Mouse (Mus musculus) lung, postnatal 0 days (tissue): ENCODE results near the gene Rsph10b. TPM values are rescaled to one million over a fixed set of nuclear protein-coding genes. Genes with fewer than 3 reads are reported as not detected.

Experiments
- ATAC-seq: fragments of 200-750 bp; cut with Nextera tagmentation; 2 replicates; pipeline ENCODE4 v1.8.0; 2017; ENCODE audit warnings: moderate library complexity
- DNase-seq: peaks from one replicate; pipeline ENCODE4 v3.0.0-alpha.2; 2016; ENCODE audit warnings: low spot score
- H3K27ac ChIP-seq: fragments of 300-500 bp; sonication (generic); 2 replicates; pipeline ENCODE4 v1.5.1; 2014; ENCODE audit warnings: antibody characterized with exemption, mild to moderate bottlenecking, low read length, mixed read lengths
- H3K27me3 ChIP-seq: fragments of 300-500 bp; sonication (generic); replicated peaks from 2 replicates; pipeline ENCODE4 v1.6.1; 2014; ENCODE audit warnings: low read length, mixed read lengths; ENCODE audit not compliant: insufficient read depth
- H3K36me3 ChIP-seq: fragments of 300-500 bp; sonication (generic); 2 replicates; pipeline ENCODE4 v1.6.1; 2014; ENCODE audit warnings: low read length, mixed read lengths; ENCODE audit not compliant: insufficient read depth
- H3K4me1 ChIP-seq: fragments of 300-500 bp; sonication (generic); 2 replicates; pipeline ENCODE4 v1.6.1; 2014; ENCODE audit warnings: antibody characterized with exemption, low read depth, low read length, mixed read lengths; ENCODE audit not compliant: insufficient read depth
- H3K4me2 ChIP-seq: fragments of 300-500 bp; sonication (generic); replicated peaks from 2 replicates; pipeline ENCODE4 v1.6.1; 2014; ENCODE audit warnings: low read depth, mild to moderate bottlenecking, low read length, moderate library complexity, mixed read lengths
- H3K4me3 ChIP-seq: fragments of 300-500 bp; sonication (generic); 2 replicates; pipeline ENCODE4 v1.5.1; 2014; ENCODE audit warnings: low read depth, low read length
- H3K9ac ChIP-seq: fragments of 300-500 bp; sonication (generic); replicated peaks from 2 replicates; pipeline ENCODE4 v1.6.1; 2014; ENCODE audit warnings: low read depth, mild to moderate bottlenecking
- H3K9me3 ChIP-seq: fragments of 300-500 bp; sonication (generic); 2 replicates; pipeline ENCODE4 v1.6.1; 2016; ENCODE audit warnings: low read length, mixed read lengths
- CTCF ChIP-seq: IDR thresholded peaks from 2 replicates; pipeline ENCODE4 v1.5.1; 2016; ENCODE audit warnings: antibody characterized with exemption, mild to moderate bottlenecking
- EP300 ChIP-seq: IDR thresholded peaks from 2 replicates; pipeline ENCODE4 v1.6.1; 2016; ENCODE audit warnings: antibody characterized with exemption, mild to moderate bottlenecking, control low read depth
- WGBS: fragments of 180-500 bp; shearing (Covaris S2); extraction: QIAGEN DNeasy Blood & Tissue Kit; methylation state at CpG from one replicate; pipeline ENCODE4 v1.1.7; 2014; 5-methylcytosine and 5-hydroxymethylcytosine counted together
- polyA plus RNA-seq: library from polyadenylated mRNA; unstranded; fragments of >200 nt; fragmentation: Nextera tagmentation; extraction: Ambion mirVana; gene quantifications from 2 replicates; pipeline ENCODE4 v1.2.1, GENCODE M21; 2015

The Rsph10b gene
- polyA plus RNA-seq, 1 experiment from 2014 or later = 3.0 TPM

DNA sequence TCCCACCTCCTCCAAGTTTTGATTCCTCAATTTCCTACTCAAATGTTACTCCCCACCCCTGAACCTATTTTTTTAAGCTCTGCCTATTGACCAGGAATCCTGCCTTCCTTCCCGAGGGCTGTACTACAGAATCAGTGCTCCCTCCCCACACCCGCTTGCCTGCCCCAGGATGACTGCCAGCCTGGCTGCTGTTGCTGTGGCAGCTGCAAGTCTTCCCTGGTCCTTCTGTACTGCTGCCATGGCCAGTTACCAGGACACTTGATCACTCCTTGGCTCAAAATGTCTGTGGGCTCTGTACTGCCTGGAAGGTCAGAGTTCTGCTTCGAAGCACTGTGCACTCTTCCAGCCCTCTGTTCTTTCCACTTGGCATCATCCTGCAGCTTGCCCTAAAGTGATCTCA lies 30.7 kb upstream of the Rsph10b start:
- no peaks in the 10 kb centered on the region for H3K9me3 ChIP-seq
- TF ChIP-seq EP300 (no peak), CTCF (no peak)
- H3K27me3 ChIP-seq = no peaks in the 10 kb centered on the region
- 79% methylated on average over 3 of the region's 3 CpGs for WGBS
- no peak overlapping the region for H3K4me2 ChIP-seq
- no peak overlapping the region for H3K4me3 ChIP-seq
- DNase-seq (no peak), ATAC-seq (no peak)
- no peaks in the 10 kb centered on the region for H3K4me1 ChIP-seq
- H3K36me3 ChIP-seq = peaks cover 42% of the 10 kb centered on the region
- no peak overlapping the region for H3K9ac ChIP-seq
- no peak overlapping the region for H3K27ac ChIP-seq

DNA sequence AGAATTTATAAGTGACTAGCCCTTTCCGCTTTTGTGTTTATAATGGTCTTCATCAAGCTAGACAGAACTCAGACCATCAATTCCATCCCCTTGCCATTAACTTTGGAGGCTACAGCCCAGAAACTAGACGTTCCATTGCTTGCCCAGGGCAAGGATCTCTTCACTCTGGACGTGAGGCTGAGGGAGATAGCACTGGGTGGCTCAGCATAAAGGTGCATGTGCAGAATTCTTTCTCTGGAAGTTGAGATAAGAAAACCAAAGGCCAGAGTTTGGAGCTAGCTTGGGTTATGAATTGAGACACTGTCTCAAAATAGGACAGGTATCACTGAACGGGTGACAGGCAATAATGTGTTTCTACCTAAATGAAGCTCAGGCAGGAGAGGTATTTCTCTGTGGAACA lies 29.0 kb upstream of the Rsph10b start:
- Histone ChIP-seq H3K4me2 (no peak overlapping the region), H3K36me3 (peaks cover 35% of the 10 kb centered on the region)

DNA sequence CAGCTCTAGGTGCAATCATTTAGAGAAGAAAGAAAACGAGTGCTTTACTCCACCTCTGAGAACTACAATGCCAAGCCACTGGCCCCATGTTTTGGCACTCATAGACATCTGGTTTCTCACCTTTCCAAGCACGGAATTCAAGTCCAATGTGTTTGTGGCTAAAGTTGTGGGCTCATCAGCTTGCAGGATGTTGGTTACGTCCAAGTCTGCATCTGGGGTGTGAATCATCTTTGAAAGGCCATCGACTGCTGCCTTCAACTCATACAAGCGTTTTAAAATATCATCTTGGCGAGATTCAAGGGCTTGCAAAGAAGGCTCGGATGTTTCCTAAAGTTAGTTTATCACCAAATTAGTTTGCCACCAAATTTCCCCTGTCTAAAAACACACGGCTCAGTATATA lies 26.4 kb upstream of the Rsph10b start:
- TF ChIP-seq EP300 (no peak), CTCF (no peak)
- Histone ChIP-seq H3K4me2 (no peak overlapping the region), H3K36me3 (peaks cover 22% of the 10 kb centered on the region; the same call in 1 of the 2 replicates), H3K9ac (no peak overlapping the region), H3K4me1 (peaks cover 11% of the 10 kb centered on the region; the same call in 1 of the 2 replicates), H3K27me3 (no peaks in the 10 kb centered on the region), H3K9me3 (no peaks in the 10 kb centered on the region), H3K27ac (no peak overlapping the region), H3K4me3 (no peak overlapping the region)
- DNase-seq = no peak
- no peak for ATAC-seq
- 78% methylated on average over 8 of the region's 8 CpGs for WGBS

More for the DNA sequence above, 29.0 kb upstream of the Rsph10b start:
- no peak for TF ChIP-seq CTCF
- Histone ChIP-seq H3K4me1 (0 out of 2 replicates have a peak, but pooled peaks cover 3% of the 10 kb centered on the region), H3K27ac (no peak overlapping the region), H3K9me3 (no peaks in the 10 kb centered on the region), H3K9ac (no peak overlapping the region), H3K4me3 (no peak overlapping the region), H3K27me3 (no peaks in the 10 kb centered on the region)
- ATAC-seq (no peak), DNase-seq (no peak)
- 83% methylated on average over 4 of the region's 4 CpGs for WGBS

DNA sequence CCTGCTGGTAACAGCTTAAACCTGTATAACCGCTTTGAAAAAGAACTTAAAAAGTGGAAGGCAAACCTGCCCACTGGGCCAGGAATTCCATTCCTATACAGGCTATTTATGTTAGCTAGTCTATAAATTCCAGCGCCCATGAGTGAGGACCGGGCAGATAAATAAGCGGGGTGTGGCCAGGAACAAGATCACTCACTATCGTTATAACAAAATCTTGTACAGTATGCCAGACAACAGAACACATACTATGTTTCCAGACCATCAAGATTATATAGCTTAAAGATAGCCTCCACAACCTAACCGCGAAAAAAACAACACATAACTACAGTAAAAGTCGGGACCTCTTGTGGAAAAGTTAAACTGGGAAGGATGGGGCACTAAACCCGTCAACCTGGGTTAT lies 23.9 kb upstream of the Rsph10b start:
- TF ChIP-seq CTCF (no peak), EP300 (no peak)
- DNase-seq (peak; percentile 22), ATAC-seq (no peak)
- H3K27me3 ChIP-seq = no peaks in the 10 kb centered on the region
- peak overlapping the region; percentile 91 for H3K27ac ChIP-seq
- H3K9me3 ChIP-seq = no peaks in the 10 kb centered on the region
- H3K9ac ChIP-seq = peak overlapping the region; percentile 64
- peaks cover 11% of the 10 kb centered on the region; the same call in 1 of the 2 replicates for H3K4me1 ChIP-seq
- peak overlapping the region; percentile 69 for H3K4me3 ChIP-seq
- H3K36me3 ChIP-seq = 0 out of 2 replicates have a peak, but pooled peaks cover under 1% of the 10 kb centered on the region
- WGBS = 3% methylated on average over 9 of the region's 9 CpGs
- H3K4me2 ChIP-seq = peak overlapping the region; percentile 82

DNA sequence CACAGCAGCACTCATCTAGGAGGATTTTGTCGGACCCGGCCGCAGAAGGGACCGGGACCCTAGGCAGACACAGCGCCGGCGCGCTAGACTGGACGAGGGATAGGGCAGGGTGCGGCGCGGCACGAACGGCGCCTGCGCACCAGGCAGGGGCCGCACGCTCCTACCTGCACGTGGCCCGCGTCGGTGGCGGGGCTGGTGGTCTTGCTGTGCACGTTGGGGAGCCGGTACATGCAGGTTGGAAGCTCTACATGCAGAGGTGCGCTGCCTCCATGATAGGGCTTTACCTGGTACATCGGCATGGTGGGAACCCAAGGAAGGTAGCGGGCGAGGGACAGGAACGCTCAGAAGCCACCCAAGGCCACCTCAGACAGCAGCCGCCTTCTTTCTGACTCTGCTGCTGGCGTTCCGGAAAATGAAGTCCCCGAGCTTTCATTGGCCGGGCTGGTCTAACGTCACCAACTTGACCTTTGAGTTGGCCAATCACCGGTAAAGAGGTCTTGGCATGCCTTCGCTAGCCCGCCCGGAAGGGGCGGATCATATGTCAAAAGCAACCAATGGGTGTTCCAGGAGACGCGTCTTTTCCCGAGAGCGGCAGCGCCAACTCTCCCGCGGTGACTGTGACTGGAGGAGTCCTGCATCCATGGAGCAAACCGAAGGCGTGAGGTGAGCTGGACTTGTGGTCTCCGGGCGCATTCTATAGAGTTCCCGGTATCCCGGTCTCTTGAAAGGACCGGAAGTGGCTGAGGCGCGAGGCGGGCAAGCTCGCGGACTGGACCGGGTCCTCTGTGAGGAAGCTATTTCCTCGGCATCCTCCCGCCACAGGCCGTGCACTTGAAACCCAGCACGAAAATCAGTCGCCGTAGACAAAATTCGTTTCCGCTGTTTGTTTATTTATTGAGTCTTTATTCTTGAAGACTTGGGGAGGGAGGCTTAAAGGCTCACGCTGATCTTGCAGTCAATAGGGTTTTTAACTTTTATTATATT lies 23.1 kb upstream of the Rsph10b start, which contains the start of the genes Aimp2 and Pms2:
Aimp2 (minus strand) TSS at position 431 of the 984 bp plus-strand sequence.
Pms2 (plus strand) TSS at position 548 of the 984 bp plus-strand sequence.
- H3K4me3 ChIP-seq = peak within 1 kb of the TSS; percentile 69
- H3K4me2 ChIP-seq = peak within 1 kb of the TSS; percentile 82
- TF ChIP-seq CTCF (no peak; the same call in 1 of the 2 replicates), EP300 (peak; percentile 16; the same call in 1 of the 2 replicates)
- WGBS = under 1% methylated on average over 70 of the region's 70 CpGs
- peak within 1 kb of the TSS; percentile 91 for H3K27ac ChIP-seq
- H3K9me3 ChIP-seq = no peaks in the 10 kb centered on the region
- ATAC-seq = peak; percentile 99
- DNase-seq = peak; percentile 98
- H3K9ac ChIP-seq = peak within 1 kb of the TSS; percentile 68
- H3K4me1 ChIP-seq = peaks cover 11% of the 10 kb centered on the region; the same call in 1 of the 2 replicates
- no peaks in the 10 kb centered on the region for H3K27me3 ChIP-seq
- no peaks in the 10 kb centered on the region for H3K36me3 ChIP-seq

DNA sequence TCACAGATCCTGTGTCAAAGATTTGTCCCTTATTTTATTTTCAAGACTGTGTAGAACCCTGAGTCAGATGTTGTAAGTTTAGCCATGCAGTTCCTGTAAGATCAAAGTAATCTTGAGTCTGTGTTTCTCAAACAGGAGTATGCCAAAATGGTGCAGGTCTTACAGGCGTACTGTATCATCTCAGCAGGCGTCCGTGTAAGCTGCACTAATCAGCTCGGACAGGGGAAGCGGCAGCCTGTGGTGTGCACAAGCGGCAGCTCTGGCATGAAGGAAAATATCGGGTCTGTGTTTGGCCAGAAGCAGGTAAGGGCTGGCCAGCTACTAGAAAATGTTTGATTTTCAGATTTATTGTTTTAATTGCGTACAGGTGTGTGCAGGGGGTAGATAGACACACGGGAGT lies 16.6 kb upstream of the Rsph10b start:
- no peak for DNase-seq
- no peaks in the 10 kb centered on the region; the same call in 1 of the 2 replicates for H3K36me3 ChIP-seq
- no peak overlapping the region for H3K4me3 ChIP-seq
- no peak overlapping the region for H3K4me2 ChIP-seq
- no peaks in the 10 kb centered on the region for H3K4me1 ChIP-seq
- no peaks in the 10 kb centered on the region for H3K9me3 ChIP-seq
- no peak for ATAC-seq
- H3K27me3 ChIP-seq = no peaks in the 10 kb centered on the region
- TF ChIP-seq CTCF = no peak
- no peak for TF ChIP-seq EP300
- H3K27ac ChIP-seq = no peak overlapping the region
- WGBS = 94% methylated on average over 9 of the region's 9 CpGs
- no peak overlapping the region for H3K9ac ChIP-seq
